Mouse (Mus musculus): ENCODE measurements around the gene Trim41. TPM values are rescaled to one million over a fixed set of nuclear protein-coding genes. Genes with fewer than 3 reads are reported as not detected.
"Not testable (repeated sequence)": the region's sequence is repeated elsewhere in the genome, so short reads cannot be mapped to it uniquely, and the experiment has no call there.

The Trim41 gene
- polyA plus RNA-seq, 1 experiment from 2014 or later: 4.5 TPM

GRCm38 (mm10) chr11:48833731-48834639, 16.8 kb upstream of the Trim41 start:
- WGBS: under 1% methylated on average over 30 of the region's 30 CpGs
- peak overlapping the region; percentile 54 for H3K9ac ChIP-seq (ENCODE audit: low read length)
- peak; percentile 90 for ATAC-seq (replicated peaks; ENCODE audit: low FRiP score)

GRCm38 (mm10) chr11:48833078-48833730, 16.1 kb upstream of the Trim41 start:
- peak overlapping the region; percentile 54; the same call in 1 of the 2 replicates for H3K4me2 ChIP-seq (ENCODE audit: low read depth, low read length, severe bottlenecking)
- H3K27me3 ChIP-seq (ENCODE audit: control insufficient read depth, insufficient read depth, low read length): peaks cover 6% of the 10 kb centered on the region; the same call in 1 of the 2 replicates
- DNase-seq (ENCODE audit: low spot score): no peak
- peak overlapping the region; percentile 52 for H3K4me3 ChIP-seq (ENCODE audit: low read depth, low read length)
- ATAC-seq (replicated peaks; ENCODE audit: low FRiP score): no peak
- H3K9me3 ChIP-seq (ENCODE audit: control insufficient read depth, low read length): no peaks in the 10 kb centered on the region
- H3K27ac ChIP-seq (ENCODE audit: low read depth, low read length): no peak overlapping the region
- H3K36me3 ChIP-seq (ENCODE audit: control insufficient read depth, insufficient read depth, low read length): no peaks in the 10 kb centered on the region
- 0 out of 2 replicates have a peak, but pooled peaks cover 2% of the 10 kb centered on the region for H3K4me1 ChIP-seq (replicated peaks; ENCODE audit: control insufficient read depth, insufficient read depth, low read length)
- H3K9ac ChIP-seq (ENCODE audit: low read length): no peak overlapping the region
- WGBS: 48% methylated on average over 9 of the region's 9 CpGs

More at GRCm38 (mm10) chr11:48833731-48834639, 16.8 kb upstream of the Trim41 start:
- Histone ChIP-seq H3K4me3 (ENCODE audit: low read depth, low read length) (peak overlapping the region; percentile 52), H3K27me3 (ENCODE audit: control insufficient read depth, insufficient read depth, low read length) (peaks cover 6% of the 10 kb centered on the region; the same call in 1 of the 2 replicates), H3K9me3 (ENCODE audit: control insufficient read depth, low read length) (no peaks in the 10 kb centered on the region), H3K4me1 (replicated peaks; ENCODE audit: control insufficient read depth, insufficient read depth, low read length) (peaks cover 2% of the 10 kb centered on the region; the same call in 1 of the 2 replicates), H3K36me3 (ENCODE audit: control insufficient read depth, insufficient read depth, low read length) (no peaks in the 10 kb centered on the region), H3K27ac (ENCODE audit: low read depth, low read length) (0 out of 2 replicates have a peak overlapping the region, but pooled peaks have one; percentile 52), H3K4me2 (ENCODE audit: low read depth, low read length, severe bottlenecking) (peak overlapping the region; percentile 54)
- DNase-seq (ENCODE audit: low spot score): peak; percentile 95

GRCm38 (mm10) chr11:48831273-48831672, 14.1 kb upstream of the Trim41 start:
- H3K27me3 ChIP-seq (ENCODE audit: control insufficient read depth, insufficient read depth, low read length): peaks cover 1% of the 10 kb centered on the region; the same call in 1 of the 2 replicates
- H3K4me1 ChIP-seq (replicated peaks; ENCODE audit: control insufficient read depth, insufficient read depth, low read length): 0 out of 2 replicates have a peak, but pooled peaks cover 2% of the 10 kb centered on the region
- no peak overlapping the region for H3K27ac ChIP-seq (ENCODE audit: low read depth, low read length)
- ATAC-seq (replicated peaks; ENCODE audit: low FRiP score) (no peak), DNase-seq (ENCODE audit: low spot score) (no peak)
- H3K4me2 ChIP-seq (ENCODE audit: low read depth, low read length, severe bottlenecking): no peak overlapping the region
- H3K4me3 ChIP-seq (ENCODE audit: low read depth, low read length): no peak overlapping the region
- no peaks in the 10 kb centered on the region for H3K36me3 ChIP-seq (ENCODE audit: control insufficient read depth, insufficient read depth, low read length)
- no peaks in the 10 kb centered on the region for H3K9me3 ChIP-seq (ENCODE audit: control insufficient read depth, low read length)
- WGBS: 73% methylated on average over 2 of the region's 2 CpGs
- H3K9ac ChIP-seq (ENCODE audit: low read length): no peak overlapping the region

GRCm38 (mm10) chr11:48830279-48830678, 13.1 kb upstream of the Trim41 start:
- no peak for DNase-seq (ENCODE audit: low spot score)
- 0 out of 2 replicates have a peak, but pooled peaks cover 2% of the 10 kb centered on the region for H3K4me1 ChIP-seq (replicated peaks; ENCODE audit: control insufficient read depth, insufficient read depth, low read length)
- no peaks in the 10 kb centered on the region for H3K27me3 ChIP-seq (ENCODE audit: control insufficient read depth, insufficient read depth, low read length)
- no peak overlapping the region for H3K4me2 ChIP-seq (ENCODE audit: low read depth, low read length, severe bottlenecking)
- H3K4me3 ChIP-seq (ENCODE audit: low read depth, low read length): no peak overlapping the region
- ATAC-seq (replicated peaks; ENCODE audit: low FRiP score): no peak
- no peak overlapping the region for H3K9ac ChIP-seq (ENCODE audit: low read length)
- no peak overlapping the region for H3K27ac ChIP-seq (ENCODE audit: low read depth, low read length)
- no peaks in the 10 kb centered on the region for H3K36me3 ChIP-seq (ENCODE audit: control insufficient read depth, insufficient read depth, low read length)
- no peaks in the 10 kb centered on the region for H3K9me3 ChIP-seq (ENCODE audit: control insufficient read depth, low read length)
- 73% methylated on average over 2 of the region's 2 CpGs for WGBS

GRCm38 (mm10) chr11:48827926-48828325, 10.8 kb upstream of the Trim41 start:
- 80% methylated on average over 6 of the region's 6 CpGs for WGBS
- Histone ChIP-seq H3K9ac (ENCODE audit: low read length) (no peak overlapping the region), H3K4me1 (replicated peaks; ENCODE audit: control insufficient read depth, insufficient read depth, low read length) (0 out of 2 replicates have a peak, but pooled peaks cover 7% of the 10 kb centered on the region), H3K27me3 (ENCODE audit: control insufficient read depth, insufficient read depth, low read length) (peaks cover 13% of the 10 kb centered on the region), H3K36me3 (ENCODE audit: control insufficient read depth, insufficient read depth, low read length) (no peaks in the 10 kb centered on the region), H3K9me3 (ENCODE audit: control insufficient read depth, low read length) (no peaks in the 10 kb centered on the region), H3K4me2 (ENCODE audit: low read depth, low read length, severe bottlenecking) (no peak overlapping the region), H3K4me3 (ENCODE audit: low read depth, low read length) (no peak overlapping the region), H3K27ac (ENCODE audit: low read depth, low read length) (no peak overlapping the region)
- no peak for ATAC-seq (replicated peaks; ENCODE audit: low FRiP score)
- no peak for DNase-seq (ENCODE audit: low spot score)

- Histone ChIP-seq H3K4me1 (replicated peaks; ENCODE audit: control insufficient read depth, insufficient read depth, low read length) (0 out of 2 replicates have a peak, but pooled peaks cover 7% of the 10 kb centered on the region), H3K27ac (ENCODE audit: low read depth, low read length) (no peak overlapping the region), H3K4me2 (ENCODE audit: low read depth, low read length, severe bottlenecking) (peak overlapping the region; percentile 57), H3K4me3 (ENCODE audit: low read depth, low read length) (peak overlapping the region; percentile 42), H3K36me3 (ENCODE audit: control insufficient read depth, insufficient read depth, low read length) (no peaks in the 10 kb centered on the region), H3K27me3 (ENCODE audit: control insufficient read depth, insufficient read depth, low read length) (peaks cover 13% of the 10 kb centered on the region), H3K9ac (ENCODE audit: low read length) (peak overlapping the region; percentile 43), H3K9me3 (ENCODE audit: control insufficient read depth, low read length) (no peaks in the 10 kb centered on the region)
- WGBS: 0% methylated on average over 6 of the region's 6 CpGs
- no peak for DNase-seq (ENCODE audit: low spot score)
- ATAC-seq (replicated peaks; ENCODE audit: low FRiP score): peak; percentile 32; the same call in 1 of the 2 replicates
These were observed 9.6 kb upstream of the Trim41 start for GRCm38 (mm10) chr11:48826752-48827096.

GRCm38 (mm10) chr11:48825979-48826751, 9.0 kb upstream of the Trim41 start, which contains the start of the genes Trim7 and Gm12184:
Gene Trim7 (plus strand): TSS chr11:48826140.
Gene Gm12184 (minus strand): TSS chr11:48826655.
- Histone ChIP-seq H3K4me2 (ENCODE audit: low read depth, low read length, severe bottlenecking) (peak within 1 kb of the TSS; percentile 57), H3K4me3 (ENCODE audit: low read depth, low read length) (peak within 1 kb of the TSS; percentile 42), H3K27me3 (ENCODE audit: control insufficient read depth, insufficient read depth, low read length) (peaks cover 13% of the 10 kb centered on the region), H3K9ac (ENCODE audit: low read length) (peak within 1 kb of the TSS; percentile 43)
- H3K36me3 ChIP-seq (ENCODE audit: control insufficient read depth, insufficient read depth, low read length); H3K9me3 ChIP-seq (ENCODE audit: control insufficient read depth, low read length); DNase-seq (ENCODE audit: low spot score); H3K27ac ChIP-seq (ENCODE audit: low read depth, low read length); H3K4me1 ChIP-seq (replicated peaks; ENCODE audit: control insufficient read depth, insufficient read depth, low read length): not testable (repeated sequence)
- peak; percentile 76 for ATAC-seq (replicated peaks; ENCODE audit: low FRiP score)
- WGBS: under 1% methylated on average over 41 of the region's 92 CpGs
